Comparison of ENCODE assay signal across 17 mouse cellular contexts in the genomic region with DNA sequence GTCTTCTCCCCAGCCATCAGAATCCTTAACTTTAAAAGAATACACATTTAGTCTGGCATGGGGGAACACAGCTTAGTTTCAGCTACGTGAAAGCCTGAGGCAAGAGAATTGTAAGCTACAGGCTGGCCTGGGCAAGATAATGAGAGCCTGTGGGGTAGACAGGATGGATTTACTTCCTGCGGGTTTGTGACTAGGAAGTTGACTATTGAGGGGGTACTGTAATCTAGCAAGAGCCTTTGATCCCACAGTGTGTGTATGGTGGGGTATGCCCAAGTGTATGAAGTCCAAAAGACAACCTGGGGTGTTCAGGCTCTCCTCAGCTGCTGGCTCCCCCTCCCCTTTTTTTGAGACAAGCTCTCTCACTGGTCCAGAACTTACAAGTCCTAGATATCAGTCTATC.
"Had no signal": no experiment of that assay in that cellular context is flagged by ENCODE, and none has a peak within 500 bp of the region (broad histone marks: within the 10 kb centered on the region; RNA-seq: fewer than 3 reads in every experiment).

No protein-coding gene starts in this region.

- H3K4me3 ChIP-seq: left cerebral cortex, adult 2 months; limb, embryonic 12.5 days; liver, embryonic 13.5 days; midbrain, embryonic 12.5 days; myocyte; neural tube, embryonic 15.5 days had no signal

- H3K9me3 ChIP-seq: limb, embryonic 12.5 days; liver, embryonic 13.5 days; midbrain, embryonic 12.5 days; neural tube, embryonic 15.5 days had no signal

- H3K27ac ChIP-seq: left cerebral cortex, adult 2 months; limb, embryonic 12.5 days; liver, embryonic 13.5 days; midbrain, embryonic 12.5 days; neural tube, embryonic 15.5 days had no signal

- ATAC-seq: intestine, embryonic 16.5 days; lung, postnatal 0 days had no signal

- H3K9ac ChIP-seq: limb, embryonic 12.5 days; liver, embryonic 13.5 days; midbrain, embryonic 12.5 days; neural tube, embryonic 15.5 days had no signal

- H3K36me3 ChIP-seq: limb, embryonic 12.5 days; liver, embryonic 13.5 days; neural tube, embryonic 15.5 days had no signal

- DNase-seq: kidney, adult 8-10 months; kidney, postnatal 25 days; liver; liver, embryonic 13.5 days; lung, adult 2 months; lung, postnatal 36 days; right cerebral cortex, adult 18-20 months; right cerebral cortex, postnatal 25 days; thymus, adult 18-20 months; thymus, postnatal 14 days had no signal

- H3K4me2 ChIP-seq: limb, embryonic 12.5 days; liver, embryonic 13.5 days; midbrain, embryonic 12.5 days; neural tube, embryonic 15.5 days had no signal

- H3K4me1 ChIP-seq: limb, embryonic 12.5 days; liver, embryonic 13.5 days; midbrain, embryonic 12.5 days had no signal

- H3K27me3 ChIP-seq: limb, embryonic 12.5 days; liver, embryonic 13.5 days; midbrain, embryonic 12.5 days; neural tube, embryonic 15.5 days had no signal
